Mouse (Mus musculus): ENCODE results near the gene Tmem63a.
"Not testable (repeated sequence)": the region's sequence is repeated elsewhere in the genome, so short reads cannot be mapped to it uniquely, and the experiment has no call there.

Gene Tmem63a

DNA sequence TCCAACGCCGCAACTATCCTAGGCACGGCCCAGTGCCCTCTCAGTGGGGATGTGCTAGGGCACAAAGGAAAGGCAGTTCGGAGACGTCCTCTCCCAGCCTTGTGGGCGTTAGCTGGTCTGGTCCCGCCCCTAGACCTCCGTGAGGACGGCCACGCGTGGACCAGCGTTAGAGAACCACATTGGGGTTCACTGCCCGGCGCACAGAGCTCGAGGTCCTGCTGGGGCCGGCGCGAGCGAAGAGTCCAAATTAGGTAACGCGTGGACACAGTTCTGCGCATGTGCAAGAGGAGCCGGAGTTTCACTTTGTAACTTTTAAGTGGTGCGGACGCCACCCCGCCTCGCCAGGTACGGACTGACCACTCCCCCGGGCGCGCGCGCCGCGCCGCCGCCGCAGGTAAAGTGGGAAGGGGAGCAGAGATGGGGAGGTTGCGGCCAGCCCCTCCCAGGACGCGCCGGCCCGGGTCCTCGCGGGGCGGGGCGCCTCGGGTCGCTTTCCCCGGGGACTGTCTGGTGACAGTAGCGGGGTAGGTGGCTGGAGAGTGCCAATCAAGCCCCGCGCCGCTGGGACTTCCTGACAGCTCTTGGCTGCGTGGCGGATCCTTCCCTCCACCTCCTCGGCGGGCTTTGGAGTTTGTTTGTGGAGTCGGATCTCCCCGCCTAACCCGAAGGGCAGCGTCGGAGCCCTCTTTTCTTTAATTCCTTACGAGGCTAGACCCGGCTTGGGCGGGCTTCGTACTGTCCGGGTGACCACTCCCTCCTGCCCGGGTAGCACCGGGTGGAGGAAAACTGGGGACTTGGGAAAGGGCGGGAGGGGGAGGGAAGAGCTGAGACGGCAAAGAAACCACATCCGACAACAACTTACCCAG, at the start of gene Tmem63a:
Tmem63a (plus strand) TSS at position 179 of the 866 bp plus-strand sequence.
- DNase-seq (ENCODE audit: low read depth) = peak; percentile 92

- no peak for DNase-seq (ENCODE audit: low read depth)
Measured at GRCm38 (mm10) chr1:180892808-180893207, 49.3 kb upstream of the Tmem63a start, which contains the start of gene Lefty2. Gene Lefty2 (plus strand): TSS chr1:180893108.

GRCm38 (mm10) chr1:180894088-180894987, 47.8 kb upstream of the Tmem63a start:
- DNase-seq (ENCODE audit: low read depth) = not testable (repeated sequence)

DNA sequence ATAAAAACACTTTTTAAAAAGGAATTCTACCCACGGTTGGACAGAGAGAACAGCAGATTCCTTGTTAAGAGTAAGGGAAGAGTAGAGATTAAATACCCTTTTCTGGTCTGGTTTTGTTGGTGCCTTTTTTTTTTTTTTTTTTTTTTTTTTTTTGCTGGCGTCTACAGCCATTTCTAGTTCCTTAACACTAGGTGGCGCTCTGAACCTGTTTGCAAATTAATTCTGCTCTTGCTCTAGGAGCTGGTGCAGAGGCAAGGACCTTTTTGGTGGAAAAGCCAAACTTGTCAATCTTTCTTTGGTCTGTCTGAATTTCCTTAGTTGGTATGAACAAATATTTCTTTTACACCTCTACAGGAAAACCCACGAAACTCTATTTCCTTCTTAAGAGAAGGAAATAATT, 41.0 kb upstream of the Tmem63a start:
- peak; percentile 80 for DNase-seq (ENCODE audit: low read depth)

DNA sequence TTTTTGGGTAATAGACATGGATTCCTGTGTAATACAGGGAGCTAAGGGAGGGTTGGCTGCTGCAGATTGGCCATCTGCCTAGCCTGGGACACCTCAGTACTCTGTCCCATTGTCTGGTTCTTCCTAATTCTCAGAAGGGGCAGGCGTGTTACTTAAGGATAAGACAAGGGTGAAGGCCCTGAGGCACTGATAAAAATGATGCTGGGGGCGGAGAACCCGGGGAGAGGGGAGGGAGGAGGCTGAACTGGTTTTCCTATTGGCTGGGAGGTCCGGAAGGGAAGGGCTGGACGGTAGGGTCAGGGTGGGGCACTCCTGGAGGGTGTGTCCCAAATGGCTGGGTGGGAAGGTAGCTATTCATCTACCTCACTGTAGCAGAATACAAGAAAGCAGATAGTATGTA, 39.2 kb upstream of the Tmem63a start:
- DNase-seq (ENCODE audit: low read depth) = no peak

DNA sequence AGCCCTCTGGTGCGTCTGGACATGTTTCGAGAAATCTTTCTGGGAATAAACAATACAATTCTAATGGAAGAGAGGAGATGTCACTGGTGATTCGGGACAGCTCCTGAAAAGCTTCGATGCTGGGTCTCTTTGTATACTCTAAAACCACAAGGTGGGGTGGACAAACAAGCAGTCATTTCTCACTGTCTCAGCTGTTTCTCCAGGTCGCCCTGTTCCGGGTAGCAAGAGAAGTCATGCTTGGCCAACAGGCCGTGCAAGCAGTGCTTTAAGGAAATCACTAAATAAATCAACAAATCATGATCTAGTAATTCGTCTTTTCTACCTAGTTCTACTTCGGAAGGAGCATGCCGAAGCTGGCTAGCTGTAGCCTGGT, 38.5 kb upstream of the Tmem63a start:
- no peak for DNase-seq (ENCODE audit: low read depth)

DNA sequence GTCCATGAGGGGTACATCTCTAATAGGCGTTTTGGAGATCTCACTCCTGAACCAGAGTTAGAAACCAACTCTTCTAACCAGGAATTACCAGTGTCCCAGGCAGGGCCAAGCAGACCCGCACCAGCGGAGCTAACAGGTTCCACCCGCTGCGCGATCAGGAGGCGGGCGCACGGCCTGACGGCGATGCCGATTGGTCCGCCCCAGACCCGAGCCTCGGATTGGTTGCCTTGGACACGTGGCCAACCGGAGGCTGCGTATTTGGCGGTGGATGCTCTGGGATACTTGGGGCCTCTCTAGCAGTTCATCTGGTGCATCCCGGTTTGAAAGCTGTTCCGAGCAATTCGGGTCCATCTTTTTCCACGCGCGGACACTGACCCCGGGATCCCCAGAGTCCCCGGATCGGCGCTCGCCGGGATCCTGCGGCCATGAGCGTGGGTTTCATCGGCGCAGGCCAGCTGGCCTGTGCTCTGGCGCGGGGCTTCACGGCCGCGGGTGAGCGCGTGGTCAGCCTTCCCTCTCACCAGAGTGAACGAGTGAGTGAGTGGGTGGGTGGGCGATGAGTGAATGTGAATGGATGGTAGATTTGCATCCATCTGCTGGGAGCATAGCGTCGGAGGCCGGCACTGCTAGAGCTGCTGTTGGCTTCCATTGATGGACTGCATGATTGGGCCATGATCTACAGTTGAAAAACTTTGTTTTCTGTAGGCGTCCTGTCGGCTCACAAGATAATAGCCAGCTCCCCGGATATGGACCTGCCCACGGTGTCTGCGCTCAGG, 37.9 kb upstream of the Tmem63a start, which contains the start of gene Pycr2:
Pycr2 (plus strand) TSS at position 255 of the 776 bp plus-strand sequence.
- peak; percentile 98 for DNase-seq (ENCODE audit: low read depth)

DNA sequence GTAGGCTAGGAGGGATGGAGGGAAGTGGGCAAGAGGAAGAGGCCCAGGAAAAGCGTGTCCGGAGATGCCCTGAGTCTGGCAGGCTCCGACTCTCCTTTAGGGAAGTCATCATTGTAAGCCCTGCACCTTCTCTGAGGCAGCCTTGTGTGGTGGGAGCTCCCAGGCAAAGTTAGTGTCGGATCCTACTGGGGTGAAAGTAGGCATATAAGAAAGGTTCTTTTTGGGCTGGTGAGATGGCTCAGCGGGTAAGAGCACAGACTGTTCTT, 37.4 kb upstream of the Tmem63a start:
- no peak for DNase-seq (ENCODE audit: low read depth)

DNA sequence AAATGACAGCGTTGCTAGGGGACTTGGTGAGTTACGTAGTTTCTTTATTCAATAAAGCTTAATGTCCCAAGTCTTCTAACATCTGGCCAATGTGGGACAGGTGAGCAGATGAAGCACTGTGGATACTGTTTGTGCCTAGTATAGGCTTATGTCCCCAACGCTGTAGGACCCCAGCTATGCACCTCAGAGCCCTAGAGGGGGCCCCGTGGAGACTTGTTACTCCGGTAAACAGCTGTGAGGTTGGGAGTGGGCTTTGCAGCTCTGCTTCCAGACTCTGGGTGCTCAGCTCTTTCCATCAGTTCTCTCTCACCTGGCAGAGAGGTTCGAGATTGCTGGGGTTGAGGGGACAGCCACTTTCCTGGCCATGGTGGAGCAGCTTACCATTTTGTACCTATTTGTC, 36.8 kb upstream of the Tmem63a start:
- DNase-seq (ENCODE audit: low read depth) = no peak

DNA sequence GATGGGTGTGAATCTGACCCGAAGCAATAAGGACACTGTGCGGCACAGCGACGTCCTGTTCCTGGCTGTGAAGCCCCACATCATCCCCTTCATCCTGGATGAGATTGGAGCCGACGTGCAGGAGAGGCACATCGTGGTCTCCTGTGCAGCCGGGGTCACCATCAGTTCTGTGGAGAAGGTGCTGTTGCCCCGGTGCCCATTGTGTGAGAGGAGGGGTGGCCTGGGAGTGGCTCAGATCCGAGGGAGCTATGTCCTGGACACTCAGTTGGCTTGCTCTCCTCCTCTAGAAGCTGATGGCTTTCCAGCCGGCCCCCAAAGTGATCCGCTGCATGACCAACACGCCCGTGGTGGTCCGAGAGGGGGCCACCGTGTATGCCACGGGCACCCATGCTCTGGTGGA, 36.3 kb upstream of the Tmem63a start:
- no peak for DNase-seq (ENCODE audit: low read depth)

DNA sequence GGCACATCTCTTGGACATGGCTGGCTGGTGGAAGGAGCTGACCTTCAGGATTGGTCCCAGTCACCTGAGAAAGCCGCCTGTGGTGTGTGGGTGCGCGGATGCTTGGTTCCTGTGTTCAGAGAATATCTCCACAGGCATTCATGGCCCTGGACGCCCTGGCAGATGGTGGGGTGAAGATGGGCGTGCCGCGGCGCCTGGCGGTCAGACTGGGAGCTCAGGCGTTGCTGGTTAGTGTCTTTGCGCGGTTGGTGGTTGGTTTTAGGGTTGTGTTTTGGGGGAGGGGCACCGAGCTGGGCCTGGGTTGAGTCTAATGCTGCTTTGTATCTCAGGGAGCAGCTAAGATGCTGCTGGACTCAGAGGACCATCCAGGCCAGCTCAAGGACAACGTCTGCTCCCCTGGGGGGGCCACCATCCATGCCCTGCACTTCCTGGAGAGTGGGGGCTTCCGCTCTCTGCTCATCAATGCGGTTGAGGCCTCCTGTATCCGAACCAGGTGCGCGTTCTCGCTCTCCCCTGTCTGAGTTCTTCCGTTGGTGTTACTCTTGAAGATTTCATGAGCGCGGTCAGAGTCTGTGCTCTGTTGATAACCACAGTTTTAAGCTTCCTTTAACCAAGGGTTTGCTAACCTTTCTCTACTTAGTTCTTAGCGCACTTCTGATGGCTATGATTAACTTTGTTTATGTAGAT, 35.5 kb upstream of the Tmem63a start:
- DNase-seq (ENCODE audit: low read depth) = no peak

DNA sequence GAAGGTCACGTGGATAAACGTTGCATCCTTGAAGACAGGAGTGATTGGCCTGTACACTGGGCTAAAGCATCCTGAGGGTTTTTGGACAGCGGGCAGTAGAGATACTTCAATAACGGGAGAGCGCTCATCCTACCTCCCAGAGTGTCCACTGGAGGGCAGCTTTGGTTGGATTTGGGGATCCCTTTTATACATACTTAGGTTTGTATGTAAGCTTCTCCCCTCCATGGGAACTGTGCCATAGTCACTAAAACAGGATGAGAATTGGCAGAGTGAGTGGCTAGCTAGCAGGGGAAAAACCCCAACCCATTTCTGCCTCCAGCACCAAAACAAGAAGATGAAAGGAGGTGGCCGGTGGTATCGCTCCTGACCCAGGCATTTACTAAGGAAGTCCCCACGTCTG, 31.0 kb upstream of the Tmem63a start:
- DNase-seq (ENCODE audit: low read depth) = peak; percentile 75

GRCm38 (mm10) chr1:180911653-180912287, 30.4 kb upstream of the Tmem63a start:
- no peak for DNase-seq (ENCODE audit: low read depth)

GRCm38 (mm10) chr1:180912792-180913191, 29.4 kb upstream of the Tmem63a start:
- no peak for DNase-seq (ENCODE audit: low read depth)

- peak; percentile 98 for DNase-seq (ENCODE audit: low read depth)
Measured at GRCm38 (mm10) chr1:180913797-180914196, 28.3 kb upstream of the Tmem63a start.

- DNase-seq (ENCODE audit: low read depth) = no peak
Measured at GRCm38 (mm10) chr1:180916425-180916824, 25.7 kb upstream of the Tmem63a start.

DNA sequence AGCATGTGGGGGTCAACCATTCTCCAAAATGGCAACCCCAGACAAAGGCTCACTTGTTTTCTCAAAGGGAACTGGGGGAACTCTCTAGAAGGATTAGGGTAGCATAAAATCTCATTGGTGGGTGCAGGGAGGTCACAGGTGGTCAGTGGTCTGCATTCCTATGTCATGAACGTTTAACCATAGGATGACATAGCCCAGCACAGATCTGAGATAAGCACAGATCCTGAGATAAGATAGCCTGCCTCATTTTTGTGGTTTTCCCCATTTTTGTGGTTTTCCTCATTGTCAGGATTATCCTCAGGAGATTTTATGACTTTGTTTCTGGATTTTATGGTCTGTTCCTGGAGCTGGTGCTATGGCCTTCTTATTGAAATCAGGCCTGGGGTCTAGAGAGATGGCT, 25.1 kb upstream of the Tmem63a start:
- DNase-seq (ENCODE audit: low read depth) = no peak

DNA sequence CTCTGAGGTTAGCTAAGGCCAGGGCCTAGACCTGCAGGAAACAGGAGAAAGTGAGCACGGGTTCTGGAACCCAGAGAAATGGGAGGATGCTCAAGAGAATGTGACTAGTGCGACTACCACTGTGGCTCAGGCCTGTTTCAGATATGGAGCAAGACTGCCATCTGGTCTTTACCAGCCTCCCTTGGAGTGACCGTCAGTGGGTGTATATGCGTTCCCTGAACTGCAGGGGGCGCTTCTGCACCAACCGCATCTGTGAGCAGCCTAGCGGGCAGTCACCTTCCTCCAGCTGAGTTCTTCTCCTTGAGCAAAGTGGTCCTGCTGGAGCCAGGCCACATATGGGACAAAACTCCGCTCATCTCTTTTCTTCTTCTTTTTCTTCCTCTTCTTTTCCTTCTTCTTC, 22.5 kb upstream of the Tmem63a start:
- DNase-seq (ENCODE audit: low read depth) = peak; percentile 60

GRCm38 (mm10) chr1:180922273-180923048, 19.7 kb upstream of the Tmem63a start:
- DNase-seq (ENCODE audit: low read depth) = no peak

DNA sequence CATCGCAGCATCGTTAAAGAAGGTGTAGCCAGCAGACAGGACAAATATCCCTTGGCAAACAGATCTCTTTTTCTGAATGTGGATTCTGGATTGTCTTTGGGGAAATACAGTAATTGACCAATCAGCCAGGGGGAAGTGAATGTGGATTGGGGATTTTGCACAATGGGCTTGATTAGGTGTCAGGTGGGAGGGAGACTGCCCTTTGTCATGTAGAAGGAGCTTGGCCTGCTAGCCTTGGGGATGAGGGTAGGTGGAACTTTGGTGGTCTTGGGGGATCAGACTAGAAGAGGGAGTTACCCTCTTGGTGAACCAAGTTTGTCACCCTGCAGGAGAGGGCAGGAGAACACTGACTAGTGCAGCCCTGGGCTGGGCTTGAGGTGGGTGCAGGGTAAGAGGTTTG, 17.4 kb upstream of the Tmem63a start:
- DNase-seq (ENCODE audit: low read depth) = no peak
